Comparison of ENCODE assay signal across 16 mouse cellular contexts in genomic region chr4:66522097-66522809, GRCm38 (mm10).
DNase-seq lines count a peak whose midpoint lies in the region; ATAC-seq lines count a peak whose summit lies in the region.
"Had no signal": no experiment of that assay in that cellular context is flagged by ENCODE, and none has a peak within 500 bp of the region (broad histone marks: within the 10 kb centered on the region; RNA-seq: fewer than 3 reads in every experiment).

No protein-coding gene starts in this region.

- no peaks in the 10 kb centered on the region for H3K4me1 ChIP-seq in hindbrain, embryonic 14.5 days (replicated peaks; ENCODE audit: control insufficient read depth, insufficient read depth, low read length)
- H3K4me1 ChIP-seq in hindbrain, embryonic 10.5 days (replicated peaks) = no peaks in the 10 kb centered on the region
- peaks cover 8% of the 10 kb centered on the region; the same call in 1 of the 2 replicates for H3K4me1 ChIP-seq in midbrain, embryonic 15.5 days
- H3K4me1 ChIP-seq: lung, embryonic 15.5 days had no signal

- no peaks in the 10 kb centered on the region for H3K36me3 ChIP-seq in hindbrain, embryonic 14.5 days (replicated peaks; ENCODE audit: control insufficient read depth, insufficient read depth)
- no peaks in the 10 kb centered on the region for H3K36me3 ChIP-seq in hindbrain, embryonic 10.5 days
- H3K36me3 ChIP-seq in midbrain, embryonic 15.5 days (replicated peaks) = no peaks in the 10 kb centered on the region
- H3K36me3 ChIP-seq: lung, embryonic 15.5 days; midbrain, embryonic 12.5 days had no signal

- no peak overlapping the region for H3K4me2 ChIP-seq in hindbrain, embryonic 14.5 days (replicated peaks)
- no peak overlapping the region for H3K4me2 ChIP-seq in midbrain, embryonic 15.5 days
- H3K4me2 ChIP-seq: lung, embryonic 15.5 days; midbrain, embryonic 12.5 days had no signal

- WGBS in hindbrain, embryonic 14.5 days = 63% methylated on average over 2 of the region's 2 CpGs
- 85% methylated on average over 2 of the region's 2 CpGs for WGBS in hindbrain, embryonic 10.5 days
- WGBS in midbrain, embryonic 15.5 days = 72% methylated on average over 2 of the region's 2 CpGs

- DNase-seq in cerebellum, postnatal 14 days = peak; percentile 29 to 43
- no peak for DNase-seq in cerebellum, adult 9-11 months
- peak; percentile 39 for DNase-seq in hindbrain, embryonic 14.5 days (ENCODE audit: low spot score)
- no peak for DNase-seq in hindbrain, embryonic 10.5 days (ENCODE audit: low spot score)
- DNase-seq in cerebellum, postnatal 25 days = peak; percentile 34 to 37
- DNase-seq in adrenal gland, adult (ENCODE audit: inconsistent age in 2 of 2, low spot score in 1 of 2) = no peak
- no peak for DNase-seq in adrenal gland, postnatal 14 days
- DNase-seq: B cell, adult 2 months; kidney, adult 11 months; right cerebral cortex, adult 18-20 months; thymus, postnatal 25 days had no signal

- no peaks in the 10 kb centered on the region for H3K9me3 ChIP-seq in hindbrain, embryonic 14.5 days (ENCODE audit: control insufficient read depth, low read length)
- no peaks in the 10 kb centered on the region for H3K9me3 ChIP-seq in hindbrain, embryonic 10.5 days
- H3K9me3 ChIP-seq in midbrain, embryonic 15.5 days = no peaks in the 10 kb centered on the region
- H3K9me3 ChIP-seq: lung, embryonic 15.5 days; midbrain, embryonic 12.5 days had no signal

- no peaks in the 10 kb centered on the region for H3K27me3 ChIP-seq in hindbrain, embryonic 14.5 days (ENCODE audit: control insufficient read depth, insufficient read depth, low read length)
- H3K27me3 ChIP-seq in hindbrain, embryonic 10.5 days (ENCODE audit: insufficient read depth, poor library complexity, severe bottlenecking) = no peaks in the 10 kb centered on the region
- H3K27me3 ChIP-seq in midbrain, embryonic 15.5 days (replicated peaks) = no peaks in the 10 kb centered on the region
- H3K27me3 ChIP-seq: lung, embryonic 15.5 days; midbrain, embryonic 12.5 days had no signal

- no peak for ATAC-seq in hindbrain, embryonic 14.5 days (ENCODE audit: low FRiP score)
- ATAC-seq in midbrain, embryonic 15.5 days (replicated peaks) = peak; percentile 27; the same call in 1 of the 2 replicates

- H3K27ac ChIP-seq in hindbrain, embryonic 14.5 days = no peak overlapping the region
- H3K27ac ChIP-seq in hindbrain, embryonic 10.5 days = no peak overlapping the region
- H3K27ac ChIP-seq in midbrain, embryonic 15.5 days = no peak overlapping the region
- H3K27ac ChIP-seq: liver, embryonic 14.5 days; lung, embryonic 15.5 days; macrophage; midbrain, embryonic 12.5 days had no signal

- H3K4me3 ChIP-seq in hindbrain, embryonic 14.5 days (replicated peaks; ENCODE audit: low read length) = no peak overlapping the region
- no peak overlapping the region for H3K4me3 ChIP-seq in hindbrain, embryonic 10.5 days
- no peak overlapping the region for H3K4me3 ChIP-seq in midbrain, embryonic 15.5 days
- H3K4me3 ChIP-seq: lung, embryonic 15.5 days; midbrain, embryonic 12.5 days had no signal

- H3K9ac ChIP-seq in hindbrain, embryonic 14.5 days = no peak overlapping the region
- no peak overlapping the region for H3K9ac ChIP-seq in midbrain, embryonic 15.5 days
- H3K9ac ChIP-seq: liver, embryonic 14.5 days; lung, embryonic 15.5 days; midbrain, embryonic 12.5 days had no signal

Comparison
In these comparisons a context has a peak if more than half of its experiments do, and no peak if none do; other contexts are left out.
1. DNase-seq: peak in cerebellum, postnatal 14 days (2 of 2), hindbrain, embryonic 14.5 days (single experiment) and cerebellum, postnatal 25 days (2 of 2); none in cerebellum, adult 9-11 months (single experiment), hindbrain, embryonic 10.5 days (single experiment), adrenal gland, adult (0 of 2) and adrenal gland, postnatal 14 days (single experiment).